Mouse (Mus musculus): ENCODE data around the gene Nova2. TPM values are rescaled to one million over a fixed set of nuclear protein-coding genes. Genes with fewer than 3 reads are reported as not detected.
A peak's percentile ranks its signal among the peaks of the same experiment; 100 is the strongest.

Gene Nova2
- total RNA-seq (2017): 0.10 TPM in 1 of 2 replicates, not detected in the other

- peak; percentile 64 to 71 for ATAC-seq (replicated peaks in 1 of 2; ENCODE audit: insufficient read depth in 1 of 2, low FRiP score in 2 of 2, low TSS enrichment in 1 of 2, low read depth in 1 of 2, poor library complexity in 2 of 2, severe bottlenecking in 2 of 2)
Measured at GRCm38 (mm10) chr7:18925162-18925938, at the start of gene Nova2. TSS of gene Nova2 (plus strand) at chr7:18925888.

GRCm38 (mm10) chr7:18878691-18879090 is 47.0 kb upstream of the Nova2 start:
- no peak for ATAC-seq (replicated peaks in 1 of 2; ENCODE audit: insufficient read depth in 1 of 2, low FRiP score in 2 of 2, low TSS enrichment in 1 of 2, low read depth in 1 of 2, poor library complexity in 2 of 2, severe bottlenecking in 2 of 2)

- peak; percentile 78 to 92 for ATAC-seq (replicated peaks in 1 of 2; ENCODE audit: insufficient read depth in 1 of 2, low FRiP score in 2 of 2, low TSS enrichment in 1 of 2, low read depth in 1 of 2, poor library complexity in 2 of 2, severe bottlenecking in 2 of 2)
Measured at GRCm38 (mm10) chr7:18883991-18884744, 41.5 kb upstream of the Nova2 start.

GRCm38 (mm10) chr7:18884745-18885422 is 40.8 kb upstream of the Nova2 start:
- peak; percentile 26 to 43; a peak in 3 of 4 replicates for ATAC-seq (replicated peaks in 1 of 2; ENCODE audit: insufficient read depth in 1 of 2, low FRiP score in 2 of 2, low TSS enrichment in 1 of 2, low read depth in 1 of 2, poor library complexity in 2 of 2, severe bottlenecking in 2 of 2)

- no peak for ATAC-seq (replicated peaks in 1 of 2; ENCODE audit: insufficient read depth in 1 of 2, low FRiP score in 2 of 2, low TSS enrichment in 1 of 2, low read depth in 1 of 2, poor library complexity in 2 of 2, severe bottlenecking in 2 of 2)
Measured at GRCm38 (mm10) chr7:18886963-18887362, 38.7 kb upstream of the Nova2 start.

- no peak for ATAC-seq (replicated peaks in 1 of 2; ENCODE audit: insufficient read depth in 1 of 2, low FRiP score in 2 of 2, low TSS enrichment in 1 of 2, low read depth in 1 of 2, poor library complexity in 2 of 2, severe bottlenecking in 2 of 2)
Measured at GRCm38 (mm10) chr7:18890848-18891247, 34.8 kb upstream of the Nova2 start.

- peak; percentile 81 to 88 for ATAC-seq (replicated peaks in 1 of 2; ENCODE audit: insufficient read depth in 1 of 2, low FRiP score in 2 of 2, low TSS enrichment in 1 of 2, low read depth in 1 of 2, poor library complexity in 2 of 2, severe bottlenecking in 2 of 2)
Measured at GRCm38 (mm10) chr7:18891872-18892599, 33.7 kb upstream of the Nova2 start.

- ATAC-seq (replicated peaks in 1 of 2; ENCODE audit: insufficient read depth in 1 of 2, low FRiP score in 2 of 2, low TSS enrichment in 1 of 2, low read depth in 1 of 2, poor library complexity in 2 of 2, severe bottlenecking in 2 of 2): no peak
Measured at GRCm38 (mm10) chr7:18893009-18893408, 32.7 kb upstream of the Nova2 start.

GRCm38 (mm10) chr7:18893651-18894430 is 31.8 kb upstream of the Nova2 start:
- ATAC-seq (replicated peaks in 1 of 2; ENCODE audit: insufficient read depth in 1 of 2, low FRiP score in 2 of 2, low TSS enrichment in 1 of 2, low read depth in 1 of 2, poor library complexity in 2 of 2, severe bottlenecking in 2 of 2): peak; percentile 63 to 70

GRCm38 (mm10) chr7:18896536-18896935 is 29.2 kb upstream of the Nova2 start:
- ATAC-seq (replicated peaks in 1 of 2; ENCODE audit: insufficient read depth in 1 of 2, low FRiP score in 2 of 2, low TSS enrichment in 1 of 2, low read depth in 1 of 2, poor library complexity in 2 of 2, severe bottlenecking in 2 of 2): no peak

GRCm38 (mm10) chr7:18900513-18900912 is 25.2 kb upstream of the Nova2 start:
- ATAC-seq (replicated peaks in 1 of 2; ENCODE audit: insufficient read depth in 1 of 2, low FRiP score in 2 of 2, low TSS enrichment in 1 of 2, low read depth in 1 of 2, poor library complexity in 2 of 2, severe bottlenecking in 2 of 2): no peak

GRCm38 (mm10) chr7:18902486-18902885 is 23.2 kb upstream of the Nova2 start:
- no peak for ATAC-seq (replicated peaks in 1 of 2; ENCODE audit: insufficient read depth in 1 of 2, low FRiP score in 2 of 2, low TSS enrichment in 1 of 2, low read depth in 1 of 2, poor library complexity in 2 of 2, severe bottlenecking in 2 of 2)

- ATAC-seq (replicated peaks in 1 of 2; ENCODE audit: insufficient read depth in 1 of 2, low FRiP score in 2 of 2, low TSS enrichment in 1 of 2, low read depth in 1 of 2, poor library complexity in 2 of 2, severe bottlenecking in 2 of 2): no peak
Measured at GRCm38 (mm10) chr7:18904971-18905370, 20.7 kb upstream of the Nova2 start.

- ATAC-seq (replicated peaks in 1 of 2; ENCODE audit: insufficient read depth in 1 of 2, low FRiP score in 2 of 2, low TSS enrichment in 1 of 2, low read depth in 1 of 2, poor library complexity in 2 of 2, severe bottlenecking in 2 of 2): 0 out of 4 replicates have a peak, but pooled peaks of 1 of the 2 experiments have one; percentile 3
Measured at GRCm38 (mm10) chr7:18909797-18910196, 15.9 kb upstream of the Nova2 start.

GRCm38 (mm10) chr7:18910241-18910831 is 15.4 kb upstream of the Nova2 start, which contains the start of gene Ccdc61:
TSS of gene Ccdc61 (minus strand) at chr7:18910415.
- ATAC-seq (replicated peaks in 1 of 2; ENCODE audit: insufficient read depth in 1 of 2, low FRiP score in 2 of 2, low TSS enrichment in 1 of 2, low read depth in 1 of 2, poor library complexity in 2 of 2, severe bottlenecking in 2 of 2): peak; percentile 98

GRCm38 (mm10) chr7:18916254-18916653 is 9.4 kb upstream of the Nova2 start:
- no peak for ATAC-seq (replicated peaks in 1 of 2; ENCODE audit: insufficient read depth in 1 of 2, low FRiP score in 2 of 2, low TSS enrichment in 1 of 2, low read depth in 1 of 2, poor library complexity in 2 of 2, severe bottlenecking in 2 of 2)
